ENCODE assay signal across 10 mouse cellular contexts in genomic region chr4:107001916-107002488, GRCm38 (mm10).
DNase-seq lines count a peak whose midpoint lies in the region; ATAC-seq and TF ChIP-seq lines count a peak whose summit lies in the region.
"Had no signal": no experiment of that assay in that cellular context is flagged by ENCODE, and none has a peak within 500 bp of the region (broad histone marks: within the 10 kb centered on the region; RNA-seq: fewer than 3 reads in every experiment).

No protein-coding gene starts in this region.

- H3K9ac ChIP-seq in MEL (ENCODE audit: control insufficient read depth, low read depth, low read length, poor library complexity, severe bottlenecking) = no peak overlapping the region
- 0 out of 2 replicates have a peak overlapping the region, but pooled peaks have one; percentile 43 for H3K9ac ChIP-seq in hindbrain, embryonic 13.5 days
- no peak overlapping the region for H3K9ac ChIP-seq in midbrain, embryonic 13.5 days (replicated peaks)

- H3K36me3 ChIP-seq in kidney, adult 2 months (ENCODE audit: control insufficient read depth, insufficient read depth, low read length) = no peaks in the 10 kb centered on the region
- H3K36me3 ChIP-seq in MEL (ENCODE audit: control insufficient read depth in 1 of 2, insufficient read depth in 2 of 2, low read length in 2 of 2) = peaks cover 2 to 39% of the 10 kb centered on the region in 2 experiments
- no peaks in the 10 kb centered on the region for H3K36me3 ChIP-seq in hindbrain, embryonic 13.5 days
- no peaks in the 10 kb centered on the region for H3K36me3 ChIP-seq in midbrain, embryonic 13.5 days

- 0 out of 2 replicates have a peak, but pooled peaks have one; percentile 25 for ATAC-seq in hindbrain, embryonic 13.5 days (ENCODE audit: low FRiP score)
- ATAC-seq in midbrain, embryonic 13.5 days = peak; percentile 51; the same call in 1 of the 2 replicates
- no peak for ATAC-seq in megakaryocyte, adult 5-6 weeks (ENCODE audit: poor library complexity, severe bottlenecking)

- intact Hi-C loops in heart, postnatal 14 days (cut with DNase I) = no loop called here

- peaks cover 18% of the 10 kb centered on the region for H3K79me2 ChIP-seq in MEL (ENCODE audit: control insufficient read depth, insufficient read depth, low read length, poor library complexity)

- TF ChIP-seq CTCF in kidney, adult 2 months (conservative IDR thresholded peaks at IDR 0.05; ENCODE audit: insufficient read depth, insufficient read length, low read depth, low read length) = no peak
- no peak for TF ChIP-seq CTCF in MEL (IDR thresholded peaks at IDR 0.05 in 2 of 3, conservative IDR thresholded peaks at IDR 0.05 in 1 of 3; ENCODE audit: control insufficient read depth in 1 of 3, insufficient read depth in 1 of 3, low read depth in 2 of 3, low read length in 3 of 3, poor library complexity in 1 of 3, severe bottlenecking in 1 of 3)

- DNase-seq in kidney, adult 2 months = peak; percentile 8
- DNase-seq in kidney, postnatal 25 days = no peak
- DNase-seq in MEL (ENCODE audit: low read depth, low spot score) = no peak
- DNase-seq in thymus, postnatal 14 days = no peak
- DNase-seq in heart, postnatal 14 days = no peak
- DNase-seq: B cell, adult 2 months had no signal

- no peak for TF ChIP-seq RAD21 in MEL (IDR thresholded peaks at IDR 0.05; ENCODE audit: low read depth, low read length)

- H3K27me3 ChIP-seq in kidney, adult 2 months (replicated peaks; ENCODE audit: control insufficient read depth, insufficient read depth, low read length) = no peaks in the 10 kb centered on the region
- no peaks in the 10 kb centered on the region for H3K27me3 ChIP-seq in MEL (ENCODE audit: control insufficient read depth in 1 of 2, insufficient read depth in 2 of 2, low read length in 2 of 2)
- H3K27me3 ChIP-seq in hindbrain, embryonic 13.5 days = no peaks in the 10 kb centered on the region
- no peaks in the 10 kb centered on the region for H3K27me3 ChIP-seq in midbrain, embryonic 13.5 days

- TF ChIP-seq EP300 in MEL (IDR thresholded peaks at IDR 0.05; ENCODE audit: low read depth in 1 of 2, low read length in 2 of 2) = no peak

- no peak for TF ChIP-seq POLR2A in kidney, adult 2 months (IDR thresholded peaks at IDR 0.05; ENCODE audit: low read depth, low read length)
- no peak for TF ChIP-seq POLR2A in MEL (IDR thresholded peaks at IDR 0.05; ENCODE audit: control insufficient read depth in 1 of 2, insufficient read depth in 1 of 2, low read depth in 1 of 2, low read length in 2 of 2, poor library complexity in 1 of 2)

- no peak overlapping the region for H3K4me3 ChIP-seq in kidney, adult 2 months (ENCODE audit: insufficient read depth, low read depth, low read length)
- no peak overlapping the region for H3K4me3 ChIP-seq in MEL (ENCODE audit: control insufficient read depth in 1 of 2, insufficient read depth in 1 of 2, low read depth in 2 of 2, low read length in 2 of 2)
- no peak overlapping the region for H3K4me3 ChIP-seq in hindbrain, embryonic 13.5 days
- H3K4me3 ChIP-seq in midbrain, embryonic 13.5 days (replicated peaks) = no peak overlapping the region
- H3K4me3 ChIP-seq: heart, embryonic 10.5 days had no signal

- H3K4me2 ChIP-seq in hindbrain, embryonic 13.5 days = no peak overlapping the region
- no peak overlapping the region for H3K4me2 ChIP-seq in midbrain, embryonic 13.5 days (replicated peaks)

- H3K4me1 ChIP-seq in kidney, adult 2 months (ENCODE audit: control insufficient read depth, insufficient read depth, low read length) = peaks cover 59% of the 10 kb centered on the region
- H3K4me1 ChIP-seq in MEL (ENCODE audit: control insufficient read depth in 1 of 2, insufficient read depth in 2 of 2, low read length in 2 of 2) = peaks cover 26 to 43% of the 10 kb centered on the region in 2 experiments
- H3K4me1 ChIP-seq in hindbrain, embryonic 13.5 days (replicated peaks) = peaks cover 91% of the 10 kb centered on the region
- peaks cover 87% of the 10 kb centered on the region for H3K4me1 ChIP-seq in midbrain, embryonic 13.5 days (replicated peaks)

- H3K9me3 ChIP-seq in MEL (replicated peaks; ENCODE audit: insufficient read depth, low read length) = no peaks in the 10 kb centered on the region
- H3K9me3 ChIP-seq in hindbrain, embryonic 13.5 days = no peaks in the 10 kb centered on the region
- H3K9me3 ChIP-seq in midbrain, embryonic 13.5 days = no peaks in the 10 kb centered on the region
- H3K9me3 ChIP-seq: heart, embryonic 10.5 days had no signal

- H3K27ac ChIP-seq in kidney, adult 2 months (ENCODE audit: insufficient read depth, low read depth, low read length) = peak overlapping the region; percentile 34; the same call in 1 of the 2 replicates
- 0 out of 2 replicates have a peak overlapping the region, but pooled peaks have one; percentile 5 for H3K27ac ChIP-seq in MEL (ENCODE audit: control insufficient read depth, low read depth, low read length)
- peak overlapping the region; percentile 60 for H3K27ac ChIP-seq in hindbrain, embryonic 13.5 days
- H3K27ac ChIP-seq in midbrain, embryonic 13.5 days = peak overlapping the region; percentile 16

- 48% methylated on average over 14 of the region's 14 CpGs for WGBS in kidney, adult 2 months
- 53% methylated on average over 14 of the region's 14 CpGs for WGBS in hindbrain, embryonic 13.5 days
- 67% methylated on average over 14 of the region's 14 CpGs for WGBS in midbrain, embryonic 13.5 days

TF ChIP-seq in MEL, 35 proteins besides CTCF, POLR2A, EP300 and RAD21:
- no peak for TF ChIP-seq SMC3 (IDR thresholded peaks at IDR 0.05; ENCODE audit: low read depth, low read length)
- no peak for TF ChIP-seq ELF1 (IDR thresholded peaks at IDR 0.05; ENCODE audit: low read depth, low read length)
- TF ChIP-seq ZKSCAN1 (IDR thresholded peaks at IDR 0.05; ENCODE audit: low read depth, low read length) = no peak
- TF ChIP-seq MAX (IDR thresholded peaks at IDR 0.05; ENCODE audit: low read length) = no peak
- TF ChIP-seq BHLHE40 (IDR thresholded peaks at IDR 0.05; ENCODE audit: borderline replicate concordance, low read depth, low read length) = no peak
- no peak for TF ChIP-seq MAFK (IDR thresholded peaks at IDR 0.05; ENCODE audit: borderline replicate concordance, low read depth, low read length)

Comparison
In these comparisons a context has a peak if more than half of its experiments do, and no peak if none do; other contexts are left out.
1. H3K27ac ChIP-seq: peak in every context shown above with its lines; median percentile 60 in hindbrain, embryonic 13.5 days; 34 in kidney, adult 2 months; 16 in midbrain, embryonic 13.5 days; 5 in MEL.